Mouse (Mus musculus) CH12.LX (cell line): Measurements from ENCODE around the gene Kpna7.

Experiments used
- JUND ChIP-seq: conservative IDR thresholded peaks from 2 replicates; pipeline ENCODE4 v1.6.1; 2011; ENCODE audit warnings: low read depth, low read length, improper control_type of control experiment
- MAZ ChIP-seq: IDR thresholded peaks from 2 replicates; pipeline ENCODE4 v1.6.1; 2012; ENCODE audit warnings: low read depth, mild to moderate bottlenecking, inconsistent platforms, low read length, improper control_type of control experiment, moderate library complexity
- POLR2A ChIP-seq: IDR thresholded peaks from 2 replicates; pipeline ENCODE4 v1.6.1; 2011; ENCODE audit warnings: low read depth, mild to moderate bottlenecking, improper control_type of control experiment, low read length
- ZNF384 ChIP-seq: IDR thresholded peaks from 2 replicates; pipeline ENCODE4 v1.6.1; 2012; ENCODE audit warnings: low read depth, low read length, improper control_type of control experiment, inconsistent platforms

- TF ChIP-seq POLR2A (no peak), MAZ (no peak), JUND (no peak), ZNF384 (no peak)
Measured at GRCm38 (mm10) chr5:145096195-145096594, 12.4 kb upstream of the Kpna7 start.
